9 mouse cellular contexts compared by ENCODE assay signal in the genomic region with DNA sequence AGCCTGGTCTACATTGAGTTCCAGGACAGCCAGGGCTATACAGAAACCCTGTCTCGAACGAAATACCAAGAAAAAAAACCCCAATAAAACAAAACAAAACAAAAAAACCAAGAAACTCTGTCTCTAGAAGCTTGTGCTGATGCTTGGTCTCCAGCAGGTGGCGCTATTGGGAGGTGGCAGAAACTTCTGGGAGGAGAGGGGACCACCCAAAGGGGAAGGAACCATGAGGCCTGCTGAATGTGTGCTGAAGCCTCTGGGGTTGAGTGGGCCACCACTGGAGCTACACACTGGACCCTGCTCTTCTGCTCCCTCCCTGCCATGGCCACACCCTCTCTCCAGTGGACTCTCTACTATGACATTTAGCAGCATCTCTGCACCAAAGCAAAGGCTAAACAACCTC. TPM values are rescaled to one million over a fixed set of nuclear protein-coding genes. Genes with fewer than 3 reads are reported as not detected.
DNase-seq lines count a peak whose midpoint lies in the region; ATAC-seq lines count a peak whose summit lies in the region.
"Had no signal": no experiment of that assay in that cellular context is flagged by ENCODE, and none has a peak within 500 bp of the region (broad histone marks: within the 10 kb centered on the region; RNA-seq: fewer than 3 reads in every experiment).

No protein-coding gene starts in this region.

- H3K36me3 ChIP-seq in midbrain, embryonic 14.5 days (ENCODE audit: control insufficient read depth, insufficient read depth, low read length) = peaks cover 75% of the 10 kb centered on the region
- peaks cover 39% of the 10 kb centered on the region for H3K36me3 ChIP-seq in midbrain, embryonic 15.5 days (replicated peaks)
- peaks cover 80% of the 10 kb centered on the region for H3K36me3 ChIP-seq in limb, embryonic 10.5 days

- DNase-seq in gastrocnemius, postnatal 4 days (ENCODE audit: low spot score in 2 of 2) = peak; percentile 59 to 73
- DNase-seq in gastrocnemius, postnatal 36 days = no peak
- peak; percentile 79 for DNase-seq in midbrain, embryonic 14.5 days
- peak; percentile 53 to 71 for DNase-seq in adrenal gland, postnatal 36 days
- DNase-seq in limb, embryonic 10.5 days (ENCODE audit: low spot score) = peak; percentile 87
- peak; percentile 70 to 93 for DNase-seq in spleen, postnatal 4 days (ENCODE audit: low spot score in 2 of 2)

- no peak overlapping the region for H3K4me3 ChIP-seq in midbrain, embryonic 14.5 days (replicated peaks; ENCODE audit: low read depth, low read length)
- H3K4me3 ChIP-seq in midbrain, embryonic 15.5 days = no peak overlapping the region
- H3K4me3 ChIP-seq in limb, embryonic 10.5 days = no peak overlapping the region
- H3K4me3 ChIP-seq: neural tube, embryonic 12.5 days had no signal

- no peak overlapping the region for H3K9ac ChIP-seq in midbrain, embryonic 14.5 days (replicated peaks; ENCODE audit: low read length)
- no peak overlapping the region for H3K9ac ChIP-seq in midbrain, embryonic 15.5 days
- H3K9ac ChIP-seq: neural tube, embryonic 12.5 days had no signal

- no peaks in the 10 kb centered on the region for H3K9me3 ChIP-seq in midbrain, embryonic 14.5 days (ENCODE audit: control insufficient read depth, low read length)
- H3K9me3 ChIP-seq in midbrain, embryonic 15.5 days = no peaks in the 10 kb centered on the region
- H3K9me3 ChIP-seq in limb, embryonic 10.5 days (replicated peaks) = no peaks in the 10 kb centered on the region
- H3K9me3 ChIP-seq: neural tube, embryonic 12.5 days had no signal

- WGBS in midbrain, embryonic 14.5 days = 45% methylated on average over 3 of the region's 3 CpGs
- 28% methylated on average over 3 of the region's 3 CpGs for WGBS in midbrain, embryonic 15.5 days
- 49% methylated on average over 3 of the region's 3 CpGs for WGBS in limb, embryonic 10.5 days

- H3K27me3 ChIP-seq in midbrain, embryonic 14.5 days (ENCODE audit: control insufficient read depth, insufficient read depth, low read length) = no peaks in the 10 kb centered on the region
- H3K27me3 ChIP-seq in midbrain, embryonic 15.5 days (replicated peaks) = no peaks in the 10 kb centered on the region
- no peaks in the 10 kb centered on the region for H3K27me3 ChIP-seq in limb, embryonic 10.5 days (ENCODE audit: low read depth, poor library complexity, severe bottlenecking)
- H3K27me3 ChIP-seq: neural tube, embryonic 12.5 days had no signal

- H3K27ac ChIP-seq in midbrain, embryonic 14.5 days (replicated peaks; ENCODE audit: low read depth, low read length) = no peak overlapping the region
- no peak overlapping the region for H3K27ac ChIP-seq in midbrain, embryonic 15.5 days
- H3K27ac ChIP-seq in limb, embryonic 10.5 days = no peak overlapping the region
- H3K27ac ChIP-seq: neural tube, embryonic 12.5 days had no signal

- peaks cover 8% of the 10 kb centered on the region for H3K4me1 ChIP-seq in midbrain, embryonic 14.5 days (ENCODE audit: control insufficient read depth, insufficient read depth, low read length)
- H3K4me1 ChIP-seq in midbrain, embryonic 15.5 days = peaks cover 12% of the 10 kb centered on the region
- peaks cover 18% of the 10 kb centered on the region for H3K4me1 ChIP-seq in limb, embryonic 10.5 days

- intact Hi-C loops in gastrocnemius, postnatal 36 days (cut with DNase I) = no loop called here

- no peak overlapping the region for H3K4me2 ChIP-seq in midbrain, embryonic 14.5 days (ENCODE audit: low read length)
- no peak overlapping the region for H3K4me2 ChIP-seq in midbrain, embryonic 15.5 days
- H3K4me2 ChIP-seq: neural tube, embryonic 12.5 days had no signal

- ATAC-seq in midbrain, embryonic 14.5 days (ENCODE audit: low FRiP score, low TSS enrichment) = no peak
- ATAC-seq in midbrain, embryonic 15.5 days (replicated peaks) = no peak
- ATAC-seq in erythroid progenitor cell, adult 5-6 weeks (replicated peaks; ENCODE audit: low FRiP score, poor library complexity, severe bottlenecking) = no peak

RNA-seq across cellular contexts. Expression of a gene that starts 4.2 kb away (rescaled TPM):
- total RNA-seq in gastrocnemius, postnatal 4 days (2021) = 10 to 100 TPM; 49.3 to 55.2 TPM
- total RNA-seq in gastrocnemius, postnatal 36 days (2021) = 10 to 100 TPM; 18.1 to 21.0 TPM
- 61.4 and 76.5 TPM in 2 replicates for polyA plus RNA-seq in midbrain, embryonic 14.5 days (2014; fragmentation: Nextera tagmentation; extraction: Ambion mirVana)
- polyA plus RNA-seq in midbrain, embryonic 15.5 days (2015; fragmentation: Nextera tagmentation; extraction: Ambion mirVana) = 73.5 and 76.5 TPM in 2 replicates
- 10 to 100 TPM; 74.7 to 76.3 TPM for total RNA-seq in adrenal gland, postnatal 36 days (2021)
- 156 and 160 TPM in 2 replicates for polyA plus RNA-seq in limb, embryonic 10.5 days (2016; fragmentation: Nextera tagmentation; extraction: Ambion mirVana)
- total RNA-seq in erythroid progenitor cell, adult 5-6 weeks (2015; ENCODE audit: low replicate concordance) = 17.2 and 33.9 TPM in 2 replicates
- 26.2 and 29.3 TPM in 2 replicates for total RNA-seq in erythroid progenitor cell, adult 5-6 weeks (2017; ENCODE audit: low replicate concordance)

RNA-seq across cellular contexts. Expression of a gene that starts 4.7 kb away (rescaled TPM):
- total RNA-seq in gastrocnemius, postnatal 4 days (2021) = 10 to 100 TPM; 18.7 to 22.4 TPM
- 1 to 10 TPM; 4.4 to 4.5 TPM for total RNA-seq in gastrocnemius, postnatal 36 days (2021)
- polyA plus RNA-seq in midbrain, embryonic 14.5 days (2014; fragmentation: Nextera tagmentation; extraction: Ambion mirVana) = 15.3 and 15.6 TPM in 2 replicates
- 23.2 and 25.1 TPM in 2 replicates for polyA plus RNA-seq in midbrain, embryonic 15.5 days (2015; fragmentation: Nextera tagmentation; extraction: Ambion mirVana)
- total RNA-seq in adrenal gland, postnatal 36 days (2021) = 10 to 100 TPM; 12.8 to 14.9 TPM
- 31.6 and 35.4 TPM in 2 replicates for polyA plus RNA-seq in limb, embryonic 10.5 days (2016; fragmentation: Nextera tagmentation; extraction: Ambion mirVana)
- total RNA-seq in erythroid progenitor cell, adult 5-6 weeks (2015; ENCODE audit: low replicate concordance) = not detected in 2 replicates
- 1.5 and 3.7 TPM in 2 replicates for total RNA-seq in erythroid progenitor cell, adult 5-6 weeks (2017; ENCODE audit: low replicate concordance)

RNA-seq across cellular contexts. Expression of a gene that starts 12.2 kb away (rescaled TPM):
- total RNA-seq in gastrocnemius, postnatal 4 days (2021) = 10 to 100 TPM; 18.4 TPM
- total RNA-seq in gastrocnemius, postnatal 36 days (2021) = 1 to 10 TPM; 6.4 to 7.0 TPM
- 45.8 and 45.9 TPM in 2 replicates for polyA plus RNA-seq in midbrain, embryonic 14.5 days (2014; fragmentation: Nextera tagmentation; extraction: Ambion mirVana)
- polyA plus RNA-seq in midbrain, embryonic 15.5 days (2015; fragmentation: Nextera tagmentation; extraction: Ambion mirVana) = 54.7 and 57.2 TPM in 2 replicates
- 10 to 100 TPM; 13.0 to 18.9 TPM for total RNA-seq in adrenal gland, postnatal 36 days (2021)
- polyA plus RNA-seq in limb, embryonic 10.5 days (2016; fragmentation: Nextera tagmentation; extraction: Ambion mirVana) = 16.2 and 20.9 TPM in 2 replicates
- 8.6 and 10.5 TPM in 2 replicates for total RNA-seq in erythroid progenitor cell, adult 5-6 weeks (2015; ENCODE audit: low replicate concordance)
- total RNA-seq in erythroid progenitor cell, adult 5-6 weeks (2017; ENCODE audit: low replicate concordance) = 1.5 and 3.3 TPM in 2 replicates

RNA-seq across cellular contexts. Expression of a gene that starts 32.2 kb away (rescaled TPM):
- total RNA-seq in gastrocnemius, postnatal 4 days (2021) = not detected
- not detected for total RNA-seq in gastrocnemius, postnatal 36 days (2021)
- polyA plus RNA-seq in midbrain, embryonic 14.5 days (2014; fragmentation: Nextera tagmentation; extraction: Ambion mirVana) = 3.2 and 4.6 TPM in 2 replicates
- 3.4 and 4.1 TPM in 2 replicates for polyA plus RNA-seq in midbrain, embryonic 15.5 days (2015; fragmentation: Nextera tagmentation; extraction: Ambion mirVana)
- not detected for total RNA-seq in adrenal gland, postnatal 36 days (2021)
- 0.14 TPM in 1 of 2 replicates, not detected in the other for polyA plus RNA-seq in limb, embryonic 10.5 days (2016; fragmentation: Nextera tagmentation; extraction: Ambion mirVana)
- total RNA-seq in erythroid progenitor cell, adult 5-6 weeks (2015; ENCODE audit: low replicate concordance) = not detected in 2 replicates
- total RNA-seq in erythroid progenitor cell, adult 5-6 weeks (2017; ENCODE audit: low replicate concordance) = not detected in 2 replicates

RNA-seq across cellular contexts. Expression of a gene that starts 48.4 kb away (rescaled TPM):
- 10 to 100 TPM; 17.8 to 22.4 TPM for total RNA-seq in gastrocnemius, postnatal 4 days (2021)
- total RNA-seq in gastrocnemius, postnatal 36 days (2021) = 1 to 10 TPM; 3.9 to 5.1 TPM
- 50.5 and 51.1 TPM in 2 replicates for polyA plus RNA-seq in midbrain, embryonic 14.5 days (2014; fragmentation: Nextera tagmentation; extraction: Ambion mirVana)
- 54.1 and 55.9 TPM in 2 replicates for polyA plus RNA-seq in midbrain, embryonic 15.5 days (2015; fragmentation: Nextera tagmentation; extraction: Ambion mirVana)
- total RNA-seq in adrenal gland, postnatal 36 days (2021) = 10 to 100 TPM; 26.7 to 32.5 TPM
- polyA plus RNA-seq in limb, embryonic 10.5 days (2016; fragmentation: Nextera tagmentation; extraction: Ambion mirVana) = 52.9 and 61.1 TPM in 2 replicates
- 2.9 and 4.2 TPM in 2 replicates for total RNA-seq in erythroid progenitor cell, adult 5-6 weeks (2015; ENCODE audit: low replicate concordance)
- total RNA-seq in erythroid progenitor cell, adult 5-6 weeks (2017; ENCODE audit: low replicate concordance) = 0.91 and 4.5 TPM in 2 replicates

Comparison
In these comparisons a context has a peak if more than half of its experiments do, and no peak if none do; other contexts are left out.
1. DNase-seq: peak in gastrocnemius, postnatal 4 days (2 of 2), midbrain, embryonic 14.5 days (single experiment), adrenal gland, postnatal 36 days (2 of 2), limb, embryonic 10.5 days (single experiment) and spleen, postnatal 4 days (2 of 2); none in gastrocnemius, postnatal 36 days (0 of 2).